Mouse (Mus musculus) embryonic fibroblast, embryonic 13.5 days (primary cell): ENCODE results near the gene Insig1.

ENCODE experiments used
- CTCF ChIP-seq: IDR thresholded peaks from 2 replicates; pipeline ENCODE4 v1.5.1; 2011; ENCODE audit warnings: mild to moderate bottlenecking, control low read depth, low read length, moderate library complexity, borderline replicate concordance; ENCODE audit not compliant: insufficient read depth
- POLR2A ChIP-seq: IDR thresholded peaks from 2 replicates; pipeline ENCODE4 v1.6.1; 2011; ENCODE audit warnings: low read depth, mild to moderate bottlenecking, control low read depth, low read length, moderate library complexity

- TF ChIP-seq CTCF (no peak), POLR2A (no peak)
These were observed 37.3 kb upstream of the Insig1 start for GRCm38 (mm10) chr5:28033826-28034225.
